Mouse (Mus musculus) heart, postnatal 0 days (tissue): ENCODE results near the gene Col11a2. TPM values are rescaled to one million over a fixed set of nuclear protein-coding genes. Genes with fewer than 3 reads are reported as not detected.
A peak's percentile ranks its signal among the peaks of the same experiment; 100 is the strongest.
"Not testable (repeated sequence)": the region's sequence is repeated elsewhere in the genome, so short reads cannot be mapped to it uniquely, and the experiment has no call there.

Experiments used
- ATAC-seq: fragments of 200-750 bp; cut with Nextera tagmentation; 2 replicates; pipeline ENCODE4 v1.8.0; 2017; ENCODE audit warnings: low read depth, moderate number of reproducible peaks, moderate library complexity; ENCODE audit not compliant: insufficient read depth
- DNase-seq: peaks from one replicate; pipeline ENCODE4 v3.0.0-alpha.2; 2016; ENCODE audit warnings: low spot score
- H3K27ac ChIP-seq: fragments of 300-500 bp; sonication (generic); 2 replicates; pipeline ENCODE4 v1.5.1; 2014; ENCODE audit warnings: low read depth, mild to moderate bottlenecking
- H3K27me3 ChIP-seq: fragments of 300-500 bp; sonication (generic); 2 replicates; pipeline ENCODE4 v1.6.1; 2014; ENCODE audit warnings: low read length, mixed read lengths; ENCODE audit not compliant: control insufficient read depth, insufficient read depth
- H3K36me3 ChIP-seq: fragments of 300-500 bp; sonication (generic); replicated peaks from 2 replicates; pipeline ENCODE4 v1.6.1; 2014; ENCODE audit warnings: low read length, mixed read lengths; ENCODE audit not compliant: control insufficient read depth, insufficient read depth
- H3K4me1 ChIP-seq: fragments of 300-500 bp; sonication (generic); 2 replicates; pipeline ENCODE4 v1.6.1; 2014; ENCODE audit warnings: antibody characterized with exemption; ENCODE audit not compliant: control insufficient read depth, insufficient read depth
- H3K4me2 ChIP-seq: fragments of 300-500 bp; sonication (generic); 2 replicates; pipeline ENCODE4 v1.6.1; 2014; ENCODE audit warnings: low read depth, mild to moderate bottlenecking, low read length, moderate library complexity
- H3K4me3 ChIP-seq: fragments of 300-500 bp; sonication (generic); 2 replicates; pipeline ENCODE4 v1.5.1; 2014; ENCODE audit warnings: low read depth, low read length
- H3K9ac ChIP-seq: fragments of 300-500 bp; sonication (generic); replicated peaks from 2 replicates; pipeline ENCODE4 v1.6.1; 2014; ENCODE audit warnings: low read depth, low read length, mixed read lengths
- H3K9me3 ChIP-seq: fragments of 300-500 bp; sonication (generic); replicated peaks from 2 replicates; pipeline ENCODE4 v1.6.1; 2016; ENCODE audit warnings: low read length; ENCODE audit not compliant: control insufficient read depth
- CTCF ChIP-seq: IDR thresholded peaks from 2 replicates; pipeline ENCODE4 v1.5.1; 2016; ENCODE audit warnings: antibody characterized with exemption, control low read depth, low read depth
- EP300 ChIP-seq: IDR thresholded peaks from 2 replicates; pipeline ENCODE4 v1.6.1; 2016; ENCODE audit warnings: antibody characterized with exemption, low read depth
- WGBS: fragments of 180-500 bp; shearing (Covaris S2); extraction: QIAGEN DNeasy Blood & Tissue Kit; methylation state at CpG from one replicate; pipeline ENCODE4 v1.1.7; 2014; 5-methylcytosine and 5-hydroxymethylcytosine counted together
- polyA plus RNA-seq: library from polyadenylated mRNA; unstranded; fragments of >200 nt; fragmentation: Nextera tagmentation; extraction: Ambion mirVana; gene quantifications from 2 replicates; pipeline ENCODE4 v1.2.1, GENCODE M21; 2015
- total RNA-seq: library from RNA; depleted of rRNA; stranded (reverse); fragments of >200 nt; gene quantifications from 2 replicates; pipeline ENCODE4 v1.2.3, GENCODE M21; 2014; ENCODE audit warnings: low replicate concordance

Gene Col11a2
- total and polyA plus RNA-seq, 2 experiments from 2014 or later = 0.29 to 1.9 TPM

GRCm38 (mm10) chr17:33999341-34000149 lies 39.7 kb upstream of the Col11a2 start:
- Histone ChIP-seq H3K27ac (no peak overlapping the region), H3K36me3 (no peaks in the 10 kb centered on the region), H3K4me1 (peaks cover 4% of the 10 kb centered on the region; the same call in 1 of the 2 replicates), H3K9ac (peak overlapping the region; percentile 59), H3K27me3 (no peaks in the 10 kb centered on the region), H3K9me3 (no peaks in the 10 kb centered on the region), H3K4me2 (peak overlapping the region; percentile 99), H3K4me3 (peak overlapping the region; percentile 59)
- no peak for DNase-seq
- peak; percentile 67 for ATAC-seq
- 2% methylated on average over 79 of the region's 87 CpGs for WGBS
- TF ChIP-seq CTCF = no peak
- no peak for TF ChIP-seq EP300

DNA sequence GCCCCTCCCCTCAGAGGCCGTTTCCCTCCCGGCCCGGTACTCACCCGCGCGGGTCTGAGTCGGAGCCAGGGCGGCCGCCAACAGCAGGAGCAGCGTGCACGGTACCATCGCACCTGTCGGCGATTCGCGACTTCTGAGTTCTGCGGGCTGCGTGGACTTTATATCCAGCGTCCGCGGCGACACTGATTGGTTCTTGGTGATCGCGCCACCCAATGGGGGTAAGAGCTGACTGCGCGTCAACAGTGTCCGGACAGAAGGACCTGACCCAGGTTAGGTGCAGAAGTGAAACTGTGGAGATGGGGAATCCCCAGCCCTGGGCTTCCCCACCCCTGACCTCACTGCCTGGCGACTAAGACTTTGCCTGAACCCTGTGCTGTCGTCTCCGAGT lies 39.1 kb upstream of the Col11a2 start, which contains the start of gene H2-K1:
TSS of gene H2-K1 (minus strand) at position 198 of the 388 bp plus-strand sequence.
- peaks cover 4% of the 10 kb centered on the region; the same call in 1 of the 2 replicates for H3K4me1 ChIP-seq
- ATAC-seq (peak; percentile 93), DNase-seq (peak; percentile 80)
- no peaks in the 10 kb centered on the region for H3K27me3 ChIP-seq
- H3K4me3 ChIP-seq = peak within 1 kb of the TSS; percentile 59
- no peaks in the 10 kb centered on the region for H3K9me3 ChIP-seq
- WGBS = under 1% methylated on average over 28 of the region's 30 CpGs
- H3K36me3 ChIP-seq = no peaks in the 10 kb centered on the region
- TF ChIP-seq CTCF = no peak
- no peak for TF ChIP-seq EP300
- H3K27ac ChIP-seq = no peak within 1 kb of the TSS
- peak within 1 kb of the TSS; percentile 99 for H3K4me2 ChIP-seq
- H3K9ac ChIP-seq = peak within 1 kb of the TSS; percentile 59

- not testable (repeated sequence) for H3K27me3 ChIP-seq, H3K36me3 ChIP-seq, H3K27ac ChIP-seq, H3K9me3 ChIP-seq, H3K4me1 ChIP-seq, H3K9ac ChIP-seq, ATAC-seq, DNase-seq
- Histone ChIP-seq H3K4me2 (peak overlapping the region; percentile 99; the same call in 1 of the 2 replicates), H3K4me3 (peak overlapping the region; percentile 59; the same call in 1 of the 2 replicates)
- 42% methylated on average over 2 of the region's 2 CpGs for WGBS
Observed at GRCm38 (mm10) chr17:34000796-34001195, 38.4 kb upstream of the Col11a2 start.

DNA sequence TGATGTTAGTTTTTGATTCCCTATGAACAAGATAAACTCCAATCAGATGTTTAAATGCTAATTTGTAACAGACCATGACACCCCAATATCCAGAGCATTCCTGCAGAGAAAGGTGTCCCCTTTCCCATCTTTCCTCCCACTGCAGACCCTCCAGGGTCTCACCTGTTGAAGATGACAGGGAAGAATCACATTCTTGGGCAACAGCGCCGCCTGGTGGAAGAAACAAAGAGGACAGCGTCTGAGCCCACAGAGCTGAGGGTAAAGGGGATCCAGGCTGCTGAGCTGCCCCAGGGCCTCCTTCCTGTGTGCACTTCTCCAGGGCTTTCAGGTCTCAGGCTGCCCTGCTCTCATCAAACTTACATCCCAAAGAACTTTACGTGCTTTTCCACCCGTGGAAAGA lies 35.8 kb upstream of the Col11a2 start:
- Histone ChIP-seq H3K9me3 (0 out of 2 replicates have a peak, but pooled peaks cover 4% of the 10 kb centered on the region), H3K9ac (no peak overlapping the region), H3K4me2 (no peak overlapping the region), H3K36me3 (no peaks in the 10 kb centered on the region), H3K4me3 (no peak overlapping the region), H3K27me3 (no peaks in the 10 kb centered on the region), H3K27ac (no peak overlapping the region), H3K4me1 (peaks cover 4% of the 10 kb centered on the region; the same call in 1 of the 2 replicates)
- ATAC-seq (no peak), DNase-seq (no peak)
- 5% methylated on average over 5 of the region's 5 CpGs for WGBS
- TF ChIP-seq CTCF (peak; percentile 71), EP300 (no peak)

DNA sequence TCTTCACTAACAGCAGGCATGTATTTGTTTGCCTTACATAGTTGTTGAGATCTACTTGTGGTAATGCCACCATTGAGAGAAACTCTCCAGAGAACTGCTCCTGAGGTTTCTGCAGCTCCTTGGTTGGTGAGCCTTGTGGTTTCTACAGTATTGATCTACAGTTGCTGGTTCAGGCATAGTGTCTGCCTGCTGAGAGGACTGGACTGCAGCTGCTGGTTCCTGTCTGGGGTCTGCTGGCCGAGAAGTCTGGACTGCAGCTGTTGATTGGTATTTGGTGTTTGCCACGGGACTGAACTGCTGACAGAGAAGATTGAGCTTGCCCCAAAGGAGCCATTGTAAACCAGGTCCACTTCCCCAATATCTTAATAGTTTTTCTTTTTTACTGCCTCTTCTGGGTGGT lies 32.7 kb upstream of the Col11a2 start:
- no peak overlapping the region for H3K4me2 ChIP-seq
- H3K9me3 ChIP-seq = 0 out of 2 replicates have a peak, but pooled peaks cover 4% of the 10 kb centered on the region
- H3K27me3 ChIP-seq = no peaks in the 10 kb centered on the region
- no peak overlapping the region for H3K27ac ChIP-seq
- H3K4me3 ChIP-seq = no peak overlapping the region
- DNase-seq = no peak
- TF ChIP-seq EP300 (no peak), CTCF (no peak)
- 36% methylated on average over 2 of the region's 2 CpGs for WGBS
- no peak overlapping the region for H3K9ac ChIP-seq
- ATAC-seq = no peak
- no peaks in the 10 kb centered on the region for H3K36me3 ChIP-seq
- no peaks in the 10 kb centered on the region for H3K4me1 ChIP-seq
